Mouse (Mus musculus) lung, postnatal 36 days (tissue): ENCODE results near the gene Dagla.
A peak's percentile ranks its signal among the peaks of the same experiment; 100 is the strongest.

Experiments
- DNase-seq: peaks from one replicate; pipeline ENCODE4 v3.0.0; 2022; ENCODE audit warnings: mixed read lengths

The Dagla gene

DNA sequence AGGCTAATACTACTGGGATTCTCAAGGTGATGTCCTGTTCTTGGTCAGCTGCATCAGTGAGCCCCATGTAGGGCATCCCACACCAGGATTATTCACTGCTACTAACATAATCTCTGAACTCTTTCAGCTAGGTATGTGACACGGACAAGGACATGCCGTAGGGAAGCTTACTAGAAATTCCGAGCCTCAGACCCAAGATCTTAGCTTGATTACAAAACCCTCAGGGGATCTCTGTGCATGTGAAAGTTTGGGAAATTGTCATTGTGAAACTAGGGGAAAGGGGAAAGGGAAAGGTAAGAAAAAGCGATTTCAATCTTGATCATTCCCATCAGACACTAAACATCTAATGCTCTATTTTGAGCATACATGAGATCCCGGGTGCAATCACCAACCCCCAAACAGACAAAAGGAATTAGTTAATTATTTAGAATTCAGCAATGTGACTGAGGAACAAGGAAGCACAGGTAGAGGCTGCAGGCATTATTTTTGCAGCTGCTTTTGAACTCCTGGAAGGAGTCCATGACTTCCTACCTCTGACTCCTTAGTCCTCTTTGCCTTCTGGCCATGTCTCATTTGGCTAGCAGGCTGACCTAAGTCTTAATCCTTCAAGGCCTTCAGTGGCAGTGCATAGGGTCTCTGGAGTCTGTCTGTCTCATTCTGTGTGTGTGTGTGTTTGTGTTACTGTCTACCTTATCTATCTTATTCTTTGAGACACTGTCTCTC lies 2.0 kb upstream of the Dagla start:
- DNase-seq = no peak

DNA sequence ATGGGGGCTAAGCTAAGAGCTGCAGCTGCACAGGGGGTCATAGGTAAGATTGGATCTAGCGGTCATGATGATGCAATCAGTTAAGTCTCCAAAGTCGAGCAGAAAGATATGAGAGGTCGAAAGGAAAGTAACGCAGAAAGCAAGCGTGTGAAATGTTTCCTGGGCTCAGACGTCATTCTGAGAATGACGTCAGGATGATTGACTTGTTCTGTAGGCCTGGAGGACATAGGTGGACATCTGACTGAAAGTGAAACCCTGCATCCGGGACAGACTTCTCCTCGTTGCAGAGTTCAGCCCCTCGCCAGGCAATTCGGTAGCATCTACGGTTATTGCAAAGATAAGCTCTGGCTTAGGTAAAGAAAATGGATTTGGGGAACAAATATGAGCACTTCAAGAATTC lies 963 bp upstream of the Dagla start:
- no peak for DNase-seq

DNA sequence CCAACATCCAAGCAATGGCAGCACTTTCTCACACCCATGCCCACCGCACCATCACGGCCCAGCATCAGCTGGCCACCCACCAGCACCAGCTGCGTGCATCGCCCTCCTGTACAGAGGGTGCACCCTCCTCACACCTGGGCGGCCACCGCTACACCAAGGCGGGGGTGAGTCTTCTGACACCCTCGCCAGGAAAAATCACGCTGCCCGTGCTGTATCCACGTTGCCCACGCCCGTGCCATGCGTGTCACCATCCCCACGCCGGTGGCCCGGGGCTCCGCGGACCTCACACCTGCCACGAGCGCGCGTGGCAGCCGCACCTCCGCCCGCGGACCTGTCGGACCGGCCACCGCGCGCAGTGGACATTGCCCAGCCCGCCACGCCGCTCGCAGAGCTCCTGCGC lies 282 bp downstream of the Dagla start:
- DNase-seq = no peak

DNA sequence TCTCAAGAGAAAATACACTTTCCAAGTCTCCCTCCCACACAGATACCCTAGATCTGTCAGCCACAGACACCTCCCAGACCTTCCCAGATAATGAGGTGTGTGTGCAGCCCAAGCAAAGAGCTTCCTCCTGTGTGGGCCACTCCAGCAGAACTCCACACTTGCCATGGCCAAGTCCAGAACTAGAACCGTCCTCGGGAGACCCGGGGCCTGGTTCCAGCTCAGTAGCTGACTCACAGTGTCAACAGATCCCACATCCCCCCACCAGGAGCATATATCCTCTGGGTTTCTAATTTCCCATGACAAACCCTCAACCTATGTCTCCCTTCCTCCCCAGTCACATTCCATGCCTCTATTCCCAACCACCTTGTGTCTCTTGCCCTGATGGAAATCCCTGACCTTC lies 1.8 kb downstream of the Dagla start:
- no peak for DNase-seq

DNA sequence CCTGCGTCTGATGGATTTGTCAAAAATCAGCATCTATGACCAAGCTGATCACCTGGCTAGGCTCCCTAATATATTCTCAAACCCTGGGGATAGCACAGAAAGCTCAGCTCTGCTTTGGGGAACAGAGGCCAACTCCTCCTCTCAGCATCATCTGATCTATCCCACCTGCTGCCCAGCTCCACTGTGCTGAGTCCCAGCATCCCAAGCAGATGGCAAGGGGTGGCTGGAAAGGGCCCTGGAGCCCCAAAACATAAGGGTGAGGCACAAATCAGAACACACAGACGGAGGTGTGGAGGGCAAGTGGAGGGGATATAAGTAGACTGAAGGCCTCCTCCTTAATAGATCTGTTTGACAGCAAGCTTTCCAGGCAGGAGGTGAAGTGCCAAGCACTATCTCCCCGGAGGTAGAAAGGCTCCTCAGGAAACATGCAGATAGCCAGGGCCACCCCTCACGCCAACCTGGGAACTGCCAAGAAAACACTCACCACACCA lies 2.8 kb downstream of the Dagla start:
- DNase-seq = no peak

DNA sequence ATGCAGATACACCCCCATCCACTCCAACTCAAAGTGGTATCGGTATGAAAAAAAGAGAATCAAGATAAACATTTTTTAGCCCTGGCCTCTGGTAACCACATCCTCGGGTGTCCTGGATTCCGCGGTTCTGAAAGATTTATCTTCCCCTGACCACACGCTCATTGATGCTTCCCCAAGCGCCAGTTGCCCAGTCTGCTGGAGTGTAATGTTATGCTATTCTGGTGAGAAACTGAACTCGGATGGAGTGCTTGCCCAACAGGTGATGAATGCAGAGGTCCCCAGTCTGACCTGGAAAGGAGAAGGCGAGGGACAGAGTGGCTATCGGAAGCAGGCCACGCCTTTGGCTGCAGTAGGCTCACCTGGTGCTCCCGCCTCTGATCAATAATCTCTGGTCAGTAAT lies 3.4 kb downstream of the Dagla start:
- no peak for DNase-seq

DNA sequence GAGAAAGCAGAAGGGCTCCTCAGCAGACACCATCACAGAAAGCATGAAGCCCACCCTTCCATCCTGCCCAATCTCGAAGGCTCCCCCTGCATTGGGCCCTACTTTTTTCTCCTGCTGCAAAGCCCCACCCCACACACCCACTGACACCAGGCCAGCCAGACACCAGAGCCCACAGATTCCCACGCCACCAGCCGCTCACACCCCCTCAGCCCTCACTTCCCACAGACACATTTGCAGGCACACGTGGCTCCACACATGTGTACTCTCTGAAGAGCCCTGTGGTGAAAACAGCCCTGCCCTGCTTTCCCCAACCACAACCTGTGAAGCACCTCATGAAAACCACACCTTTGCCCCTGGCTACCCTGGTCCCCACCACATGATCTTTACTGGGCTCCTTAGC lies 3.9 kb downstream of the Dagla start:
- DNase-seq = no peak

DNA sequence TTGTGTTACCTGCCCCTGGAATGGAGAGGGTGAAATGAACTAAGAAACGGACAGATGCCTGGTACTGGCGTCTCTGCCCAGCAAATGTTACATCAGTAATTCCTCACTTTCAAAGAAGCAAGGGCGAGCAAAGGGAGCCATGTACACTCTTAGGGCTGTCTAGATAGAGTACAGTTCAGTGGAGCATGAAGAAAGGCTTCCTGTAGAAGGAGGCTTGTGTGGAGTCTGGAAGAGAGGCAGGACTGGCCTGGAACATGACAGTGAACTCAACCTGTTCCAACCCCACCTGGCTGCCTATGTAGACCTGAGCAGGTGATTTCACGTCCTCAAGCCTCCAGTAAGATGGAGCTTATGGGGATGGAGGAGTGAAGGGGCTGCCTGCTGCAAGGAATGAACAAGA lies 6.4 kb downstream of the Dagla start:
- DNase-seq = no peak

DNA sequence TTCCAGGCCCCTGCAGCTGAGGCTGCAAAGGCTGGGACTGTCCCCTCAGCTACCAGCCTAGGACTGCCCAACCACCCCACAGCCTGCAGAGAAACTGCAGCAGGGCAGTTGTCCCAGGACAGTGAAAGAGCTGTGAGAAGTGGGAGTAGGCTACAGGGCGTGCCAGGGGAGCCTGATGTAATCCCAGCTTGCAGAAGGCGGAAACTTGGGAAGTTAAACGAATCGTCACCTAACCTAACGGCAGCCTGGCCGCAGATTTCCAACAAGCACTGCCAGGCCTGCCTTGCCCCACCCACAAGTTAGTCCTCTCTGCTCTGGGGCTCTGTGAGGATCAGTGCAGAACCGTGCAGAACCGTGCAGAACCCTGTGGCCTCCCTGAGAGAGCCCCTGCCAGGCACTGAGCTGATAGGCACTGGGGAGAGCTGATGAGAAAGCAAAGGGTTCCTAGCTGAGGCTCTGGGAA lies 7.6 kb downstream of the Dagla start:
- peak; percentile 81 for DNase-seq

DNA sequence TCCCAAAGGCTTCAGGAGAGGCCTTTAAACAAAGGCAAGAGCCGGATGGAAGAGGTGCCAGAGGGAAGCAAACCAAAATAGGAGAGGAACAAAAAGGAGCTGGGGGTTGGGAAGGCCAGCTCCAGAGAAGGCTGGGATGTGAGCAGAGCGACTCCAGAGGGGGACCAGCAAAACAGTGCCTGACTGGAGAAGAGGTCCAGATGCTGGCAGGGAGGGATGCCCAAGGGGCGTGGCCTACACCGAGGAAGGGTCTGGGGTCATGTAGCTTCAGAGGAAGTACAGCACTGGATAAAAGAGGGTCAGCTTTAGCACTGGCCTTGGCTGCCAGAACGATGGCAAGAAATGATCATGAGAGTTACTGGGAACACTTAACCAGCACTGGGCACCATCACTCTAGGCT lies 8.4 kb downstream of the Dagla start:
- peak; percentile 54 for DNase-seq

DNA sequence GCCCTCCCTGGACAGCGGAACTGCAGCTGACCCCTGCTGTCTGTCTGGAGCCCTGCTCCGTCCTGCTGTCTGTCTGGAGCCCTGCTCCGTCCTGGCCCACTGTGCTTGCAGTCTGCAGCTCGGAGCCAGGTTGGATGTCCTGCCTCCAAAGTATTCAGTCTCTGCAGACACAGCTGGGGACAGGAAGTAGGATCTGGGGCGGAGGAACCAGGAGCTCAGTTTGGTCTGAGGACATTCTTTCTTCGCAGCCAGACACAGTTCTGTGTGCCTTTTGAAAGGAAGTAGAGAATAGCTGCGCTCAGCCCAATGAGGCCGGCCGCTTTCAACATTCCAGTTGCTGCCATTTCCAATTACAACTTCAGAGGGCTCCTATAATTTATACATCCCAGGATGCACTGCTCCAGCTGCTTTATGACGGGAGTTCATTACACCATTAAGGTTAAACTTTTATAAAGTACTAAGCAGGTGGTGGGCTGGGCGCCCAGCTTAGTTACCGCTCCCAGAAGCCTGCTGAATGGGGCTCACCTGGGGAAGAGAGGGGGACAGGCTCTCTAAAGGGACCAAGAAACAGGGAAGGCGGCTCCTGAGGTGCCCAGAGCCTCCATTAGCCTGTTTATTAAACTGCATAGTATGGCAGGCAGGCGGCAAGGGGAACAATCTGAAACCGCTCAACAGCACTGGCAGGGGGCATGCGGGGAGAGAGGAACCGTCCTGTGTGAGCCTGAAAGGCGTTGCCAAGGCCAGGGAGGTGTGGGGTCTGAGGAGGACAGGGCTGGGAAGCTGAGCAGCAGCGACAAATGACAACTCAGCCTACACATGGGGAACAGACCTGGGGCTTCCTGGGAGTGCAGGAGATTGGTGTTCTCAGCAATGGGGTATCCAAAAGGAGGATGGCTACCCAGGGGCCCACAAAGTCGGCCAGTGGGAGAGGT lies 9.8 kb downstream of the Dagla start:
- peak; percentile 53 for DNase-seq

DNA sequence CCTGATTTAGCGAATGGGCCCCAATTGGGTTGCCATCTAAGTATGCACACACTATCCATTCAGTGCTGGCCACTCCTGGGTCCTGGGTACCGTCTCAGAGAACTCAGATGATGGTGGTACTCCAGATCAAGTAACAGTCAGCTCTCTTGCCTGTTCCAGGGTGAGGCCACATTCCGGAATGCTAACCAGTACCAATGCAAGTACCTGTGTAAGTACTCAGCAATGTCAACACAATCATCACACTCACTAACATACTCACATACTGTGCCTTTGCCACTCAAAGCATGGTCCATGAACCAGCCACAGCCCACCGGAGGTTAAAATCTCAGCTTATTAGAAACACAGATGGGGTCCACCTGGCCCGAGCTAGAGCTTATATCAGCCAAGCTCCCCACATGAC lies 10.7 kb downstream of the Dagla start:
- peak; percentile 67 for DNase-seq

DNA sequence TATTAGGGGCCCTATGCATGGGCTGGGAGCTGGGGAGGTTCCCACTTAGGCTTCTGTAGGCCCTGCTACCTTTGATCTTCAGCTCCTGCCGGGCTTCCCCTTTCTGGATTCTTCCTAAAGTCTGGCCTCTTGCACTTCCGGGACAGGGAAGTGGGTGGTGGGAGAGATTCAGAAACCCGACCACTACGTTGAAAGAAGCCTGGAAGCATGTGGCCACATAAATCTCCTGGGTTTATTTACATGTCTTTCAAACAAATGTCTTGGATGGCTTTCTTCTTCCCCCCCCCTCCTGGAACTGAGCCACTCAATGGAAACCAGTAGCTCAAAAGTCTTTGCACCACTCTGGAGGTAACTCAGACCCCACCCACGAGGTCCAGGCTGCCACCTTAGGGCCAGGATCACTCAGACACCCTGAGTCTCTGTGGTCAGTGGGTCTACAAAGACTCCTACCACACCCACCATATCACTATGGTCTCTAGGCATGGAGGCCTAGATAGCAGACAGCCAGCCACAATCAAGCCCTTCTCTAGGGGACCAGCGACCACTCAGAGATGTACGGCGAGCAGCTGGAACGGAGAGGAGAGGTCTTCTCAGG lies 12.7 kb downstream of the Dagla start:
- peak; percentile 61 for DNase-seq

DNA sequence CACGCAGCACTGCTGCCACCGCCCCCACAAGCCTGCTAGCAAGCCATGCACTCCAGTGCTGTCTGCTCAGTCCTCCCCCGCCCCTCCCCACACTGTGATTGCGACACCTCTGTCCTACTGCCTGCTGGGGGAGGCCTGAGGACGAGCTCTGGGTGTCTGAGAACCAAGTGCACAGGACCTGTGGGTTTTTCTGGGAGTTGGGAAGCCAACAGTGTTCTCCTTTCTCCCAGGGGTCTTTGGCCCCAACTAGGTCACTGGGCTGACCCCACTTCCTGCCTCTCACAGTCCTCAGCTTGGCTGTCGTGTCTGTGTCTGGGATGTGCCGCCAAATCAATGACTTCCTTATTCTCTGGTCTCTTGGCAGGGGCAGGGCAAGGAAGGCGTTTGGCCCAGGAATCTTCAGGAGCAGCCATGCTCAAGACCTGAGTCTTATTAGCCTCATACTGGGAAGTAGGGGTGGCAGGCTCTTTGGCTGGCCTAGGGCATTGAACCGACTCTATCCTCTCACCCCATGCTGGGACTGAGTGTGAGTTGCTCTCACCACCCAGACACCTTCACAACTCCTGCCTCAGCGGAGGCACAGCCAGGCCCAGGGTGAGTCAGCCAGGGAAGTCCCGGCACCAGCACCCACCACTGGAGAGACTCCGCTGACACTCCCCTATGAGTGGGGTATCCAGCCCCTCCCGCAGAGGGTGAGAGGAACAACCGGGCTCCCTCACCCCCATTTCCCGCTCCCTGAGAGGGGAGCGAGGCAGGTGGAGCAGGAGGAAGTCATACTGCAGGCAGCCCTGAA lies 14.3 kb downstream of the Dagla start:
- peak; percentile 77 for DNase-seq

DNA sequence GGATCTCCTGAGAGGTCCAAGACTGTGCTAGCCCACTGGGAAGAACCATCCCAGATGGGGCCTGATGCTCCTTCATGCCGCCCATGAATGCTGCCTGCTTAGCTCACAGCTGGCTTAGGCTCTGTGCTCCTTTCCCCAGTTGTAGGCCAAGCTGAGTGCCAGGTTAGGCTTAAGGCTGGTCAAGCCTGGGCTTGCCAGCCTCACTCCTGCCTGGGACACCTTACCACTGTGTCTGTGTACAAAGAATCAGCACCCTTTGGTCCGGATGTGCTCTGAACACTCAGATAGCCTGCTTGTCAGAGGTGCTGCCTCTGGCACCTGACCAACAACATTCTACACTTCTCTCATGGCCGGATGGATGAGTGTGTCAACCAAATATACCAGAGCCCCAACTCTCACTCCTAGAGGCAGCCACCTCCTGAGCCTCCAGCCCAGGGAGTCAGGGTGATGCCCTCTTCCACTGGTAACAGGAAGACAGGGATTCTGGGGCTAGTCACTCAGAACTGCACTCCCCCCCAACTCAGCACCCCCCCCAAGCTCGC lies 15.0 kb downstream of the Dagla start:
- no peak for DNase-seq

DNA sequence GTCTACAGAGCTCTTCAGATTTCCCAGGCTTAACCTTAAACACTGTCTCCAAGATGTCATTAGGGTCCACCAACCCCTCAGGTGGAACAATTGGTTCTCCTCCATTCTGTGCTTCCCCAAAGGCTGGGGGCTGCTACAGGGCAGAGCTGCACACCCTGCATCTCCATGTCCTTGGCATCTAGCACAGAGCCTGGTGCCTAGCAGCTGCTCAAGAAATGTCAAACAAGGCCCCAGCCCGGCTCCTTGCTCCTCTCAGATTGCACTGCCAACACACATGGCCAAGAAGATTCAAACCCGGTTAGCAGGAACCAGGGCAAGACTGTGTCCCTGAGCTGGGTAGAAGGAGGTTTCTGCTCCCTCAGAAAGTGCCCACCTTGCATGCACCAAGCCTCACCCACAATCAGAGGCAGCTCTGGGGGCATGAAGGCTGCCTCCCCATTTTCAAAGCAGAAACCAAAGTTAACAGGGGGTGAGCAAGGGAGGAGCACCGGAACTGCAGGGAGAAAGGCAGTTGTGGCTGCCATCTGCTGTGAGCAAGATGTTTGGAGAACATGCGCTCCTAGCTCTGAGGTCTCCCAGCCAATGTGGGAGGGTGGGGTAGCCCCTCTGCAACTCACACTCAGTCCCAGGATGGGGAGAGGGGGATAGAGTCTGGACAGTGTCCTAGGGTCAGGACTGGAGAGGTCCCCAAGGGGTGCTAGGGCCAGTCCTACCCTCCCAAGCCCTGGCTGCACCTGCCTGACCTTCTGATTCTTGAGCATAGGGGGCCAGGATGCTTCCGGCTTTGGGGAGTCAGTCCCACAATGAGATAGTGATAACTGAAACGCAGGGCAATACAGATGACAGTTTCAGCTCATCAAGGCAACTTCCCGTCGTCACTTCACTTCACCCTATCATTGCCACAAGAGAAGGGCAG lies 16.3 kb downstream of the Dagla start:
- no peak for DNase-seq

DNA sequence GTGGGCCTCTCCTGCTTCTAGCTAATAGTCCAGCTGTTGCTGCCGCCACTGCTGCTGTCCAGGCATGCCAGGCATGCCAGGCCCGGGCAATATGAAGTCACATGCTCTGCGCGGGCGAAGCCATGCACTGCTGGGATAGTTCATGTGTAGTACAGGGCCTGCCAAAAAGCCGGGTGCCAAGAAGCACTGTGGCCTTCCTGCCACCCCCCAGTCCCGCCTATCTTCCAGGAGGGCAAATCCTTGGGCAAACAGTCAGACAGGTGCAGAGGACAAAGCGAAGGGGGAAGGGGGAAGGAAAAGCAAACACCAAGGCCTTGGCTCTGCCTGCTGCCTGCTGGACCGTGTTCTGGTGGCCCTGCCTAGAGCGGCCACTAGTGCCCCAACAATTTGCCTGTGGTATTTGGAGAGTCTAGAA lies 18.2 kb downstream of the Dagla start:
- peak; percentile 79 for DNase-seq

DNA sequence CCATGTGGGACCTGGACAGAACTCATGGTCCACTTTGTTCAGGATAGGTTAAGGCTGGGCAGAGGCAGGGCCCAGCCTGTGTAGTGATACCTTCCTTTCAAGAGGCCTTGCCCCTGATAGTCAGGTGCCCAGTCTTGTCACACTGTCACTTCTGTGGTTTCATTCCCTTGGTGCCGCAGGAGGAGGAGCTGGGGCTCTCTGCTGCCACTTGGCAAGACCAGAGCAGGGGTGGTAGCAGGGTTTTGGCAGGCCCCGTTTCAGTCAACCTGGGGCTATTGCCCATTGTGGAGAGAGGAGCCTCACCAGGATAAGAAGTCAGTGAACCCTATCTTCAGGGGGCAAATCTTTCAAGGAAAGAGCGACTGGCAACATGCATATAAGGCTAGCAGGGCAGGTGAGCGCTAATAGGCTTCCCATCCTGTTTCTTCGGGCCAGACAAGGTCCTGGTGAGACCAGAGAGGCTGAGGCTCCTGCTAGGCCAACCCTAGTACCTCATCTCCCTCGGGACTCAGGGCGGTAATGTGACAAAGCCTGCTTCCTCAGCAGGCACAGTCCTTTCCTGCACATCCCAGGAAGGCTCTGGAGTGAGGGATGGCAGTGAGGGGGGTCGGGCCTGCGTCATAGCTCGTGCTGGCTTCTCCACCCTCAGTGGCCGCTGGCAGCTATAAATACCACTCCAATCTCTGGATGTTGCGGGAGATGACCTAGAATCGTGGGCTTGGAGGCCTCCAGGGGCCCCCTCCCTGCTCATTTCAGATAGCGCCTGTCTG lies 23.7 kb downstream of the Dagla start:
- no peak for DNase-seq

DNA sequence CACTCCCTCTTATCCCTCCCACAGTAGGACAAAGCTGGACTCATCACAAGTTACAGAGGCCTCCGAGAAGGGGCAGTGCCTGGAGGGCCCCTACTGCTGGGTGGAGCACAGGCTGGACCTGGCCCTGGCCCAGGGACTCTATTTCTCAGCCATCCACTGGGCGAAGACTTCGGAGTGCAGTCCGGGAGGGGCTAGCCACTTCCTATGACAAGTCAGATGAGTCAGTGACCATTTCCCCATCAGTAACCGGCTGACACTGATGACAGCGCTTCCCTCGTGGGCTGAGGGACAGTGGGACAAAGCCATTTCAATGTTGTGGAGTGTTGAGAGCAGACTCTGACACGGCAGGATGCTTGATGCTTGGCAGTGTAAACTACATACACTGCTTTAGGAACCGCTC lies 25.0 kb downstream of the Dagla start:
- peak; percentile 68 for DNase-seq

DNA sequence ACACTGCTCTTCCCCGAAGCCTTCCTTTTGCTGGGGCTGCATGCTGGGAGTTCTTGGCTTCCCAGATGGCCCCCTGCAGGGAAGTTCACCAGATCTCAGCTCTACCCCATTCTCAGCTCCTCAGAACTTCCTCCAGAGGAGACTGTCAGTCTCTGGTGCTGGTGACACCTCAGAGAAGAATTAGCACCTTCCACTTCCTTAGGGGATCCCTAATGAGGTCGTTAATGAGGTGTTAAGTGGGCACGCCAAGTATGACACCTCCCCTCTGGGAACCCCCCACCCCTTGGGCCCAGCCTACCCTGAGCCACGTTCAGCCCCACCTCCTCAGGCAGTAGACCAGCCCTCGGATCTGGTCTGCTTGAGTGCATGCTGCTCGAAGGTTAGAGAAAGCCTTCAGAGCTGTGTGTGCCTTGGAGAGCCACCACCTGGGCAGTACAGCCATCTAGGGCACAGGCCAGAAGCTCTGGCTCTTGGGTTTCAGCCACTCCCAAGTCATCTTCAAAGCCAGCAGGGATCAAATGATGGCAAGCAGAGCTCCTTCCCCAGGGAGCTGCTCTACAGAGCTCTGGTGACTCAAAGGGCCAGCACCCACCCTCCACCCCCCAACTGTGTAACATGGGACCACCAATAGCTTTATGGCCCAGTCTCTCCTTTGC lies 25.9 kb downstream of the Dagla start:
- no peak for DNase-seq
